Mouse (Mus musculus) kidney, postnatal 36 days (tissue): ENCODE data around the gene Srpk1.

Source experiments
- DNase-seq, 2 experiments: peaks; one replicate each; pipeline ENCODE4 v3.0.0; 2021 to 2022; ENCODE audit warnings: mixed read lengths in 2 of 2

The Srpk1 gene

DNA sequence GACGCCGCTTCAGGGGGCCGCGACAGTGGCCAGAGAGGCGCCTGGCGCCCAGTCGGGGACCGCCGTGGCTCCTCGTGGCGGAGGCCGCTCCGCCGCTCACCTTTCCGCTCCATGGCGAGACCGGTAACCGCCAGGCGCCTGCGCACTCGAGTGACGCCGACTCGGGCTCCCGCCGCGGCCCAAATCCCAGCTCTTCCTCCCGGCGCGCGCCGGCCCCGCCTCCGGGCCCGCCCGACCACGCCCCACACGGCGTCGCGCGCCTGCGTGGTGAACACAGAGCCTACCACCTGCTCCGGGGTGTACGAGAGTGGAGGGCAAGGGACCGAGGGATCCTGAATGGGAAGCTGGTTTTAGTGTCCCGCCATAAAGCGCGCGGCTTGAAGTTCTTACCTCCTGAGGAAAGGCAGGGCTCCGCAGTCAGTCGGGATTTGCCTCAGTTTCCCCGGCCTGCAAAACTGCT, at the start of gene Srpk1:
Srpk1 (minus strand) TSS at position 410 of the 460 bp plus-strand sequence.
- peak; percentile 92 to 97 for DNase-seq

- no peak for DNase-seq
Observed at GRCm38 (mm10) chr17:28659564-28659963, 37.1 kb upstream of the Srpk1 start.

DNA sequence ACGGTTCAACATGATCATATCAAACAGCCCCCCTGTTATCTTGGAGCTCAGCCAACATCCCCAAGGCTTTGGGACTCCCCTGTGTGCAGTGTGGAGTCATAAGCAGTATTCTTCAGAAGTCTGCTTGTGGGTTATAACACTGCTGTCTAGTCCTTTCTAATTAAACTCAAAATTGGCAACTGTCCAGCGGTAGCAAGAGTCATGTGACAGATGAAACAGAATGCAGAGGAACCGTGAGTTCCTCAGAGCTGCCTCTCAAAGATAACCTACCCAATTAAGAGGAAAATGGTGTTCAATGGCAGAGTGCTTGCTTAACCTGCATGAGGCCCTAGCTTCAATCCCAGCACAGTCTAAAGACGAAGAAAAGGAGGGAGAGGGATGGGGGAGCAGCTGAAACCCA, 35.4 kb upstream of the Srpk1 start:
- peak; percentile 15 to 22 for DNase-seq

GRCm38 (mm10) chr17:28650268-28650667, 27.8 kb upstream of the Srpk1 start:
- no peak for DNase-seq

DNA sequence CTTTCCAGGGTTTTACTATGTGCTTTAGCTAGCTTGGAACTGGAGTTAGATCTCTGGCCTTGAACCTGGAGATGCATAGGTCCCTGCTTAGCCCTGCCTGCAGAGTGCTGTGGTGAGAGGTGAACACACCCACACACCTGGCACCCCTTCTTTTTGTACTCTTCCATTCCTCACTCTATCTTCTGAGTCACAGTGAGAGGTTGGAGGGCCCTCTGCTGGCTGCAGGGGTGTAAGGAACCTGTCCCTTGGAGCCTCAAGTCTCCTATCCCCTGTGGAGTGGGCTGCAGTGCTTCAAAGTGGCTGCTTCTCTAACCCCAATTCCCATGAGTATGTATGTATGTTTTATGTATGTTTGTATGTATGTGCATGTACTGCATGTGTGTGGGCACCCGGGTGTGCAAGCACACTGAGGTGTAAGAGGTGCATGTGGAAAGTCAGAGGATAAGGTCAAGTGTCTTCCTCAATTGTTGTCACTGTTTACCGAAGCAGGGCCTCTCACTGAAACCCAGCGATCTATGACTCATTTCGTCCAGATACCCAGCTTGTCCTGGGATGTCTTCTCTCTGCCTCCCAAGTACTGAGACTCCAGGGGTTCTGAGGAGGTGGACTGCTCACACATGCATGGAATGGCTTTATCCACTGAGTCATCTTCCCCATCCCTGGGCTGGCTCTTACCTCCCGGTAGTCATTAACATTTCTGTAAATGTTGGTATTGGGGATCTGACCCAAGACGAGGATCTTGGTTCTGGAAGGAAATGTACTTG, 26.3 kb upstream of the Srpk1 start:
- DNase-seq = peak; percentile 43 to 79

GRCm38 (mm10) chr17:28646221-28646620, 23.7 kb upstream of the Srpk1 start:
- DNase-seq = no peak

- no peak for DNase-seq
Observed at GRCm38 (mm10) chr17:28644112-28644511, 21.6 kb upstream of the Srpk1 start.

- DNase-seq = no peak
Observed at GRCm38 (mm10) chr17:28643697-28644096, 21.2 kb upstream of the Srpk1 start.

- DNase-seq = no peak
Observed at GRCm38 (mm10) chr17:28640113-28640512, 17.6 kb upstream of the Srpk1 start.

DNA sequence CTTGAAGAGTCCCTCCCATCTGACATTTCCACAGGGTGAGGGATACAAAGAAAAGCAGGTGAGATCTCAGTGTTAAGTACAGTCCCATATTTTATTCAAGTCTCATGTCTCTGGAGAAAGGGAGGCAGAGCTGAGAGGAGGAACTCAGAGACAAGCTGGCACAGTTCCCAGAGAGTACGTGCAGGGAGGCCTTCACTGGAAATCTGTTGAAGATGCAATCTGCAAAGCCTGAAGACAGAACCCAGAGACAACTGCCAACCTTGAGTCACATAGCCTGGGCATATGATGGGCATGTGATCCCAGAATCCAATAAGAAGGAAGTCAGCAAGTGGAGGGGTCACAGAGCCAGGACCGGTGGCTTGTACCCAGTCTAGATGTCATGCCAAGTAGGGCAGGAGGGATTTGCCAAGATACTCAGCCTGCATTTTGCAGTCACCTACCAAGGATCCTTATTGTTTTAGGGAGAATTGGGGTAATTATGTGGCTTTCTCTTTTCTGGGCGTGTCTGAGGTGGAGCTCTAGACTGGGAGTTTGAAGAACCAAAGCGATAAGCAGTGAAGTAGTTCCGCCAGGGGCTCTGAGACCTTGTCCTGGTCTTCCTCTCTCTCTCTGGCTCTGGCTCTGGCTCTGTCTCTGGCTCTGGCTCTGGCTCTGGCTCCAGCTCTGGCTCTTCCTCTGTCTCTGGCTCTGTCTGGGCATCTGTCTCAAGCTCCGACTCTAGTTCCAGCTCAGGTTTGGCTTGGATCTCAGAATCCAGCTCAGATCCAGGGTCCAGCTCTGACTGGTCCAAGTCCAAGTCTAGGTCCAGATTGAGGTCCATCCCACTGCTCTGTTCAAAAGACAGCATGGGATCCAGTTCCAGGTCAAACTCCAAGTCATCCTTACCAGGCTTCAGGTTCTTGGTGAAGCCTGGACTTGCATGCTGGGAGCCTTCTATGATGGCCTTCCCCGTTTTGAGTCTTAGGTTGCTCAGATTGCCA, 15.5 kb upstream of the Srpk1 start:
- peak in 1 of 2 experiments; percentile 49 for DNase-seq

DNA sequence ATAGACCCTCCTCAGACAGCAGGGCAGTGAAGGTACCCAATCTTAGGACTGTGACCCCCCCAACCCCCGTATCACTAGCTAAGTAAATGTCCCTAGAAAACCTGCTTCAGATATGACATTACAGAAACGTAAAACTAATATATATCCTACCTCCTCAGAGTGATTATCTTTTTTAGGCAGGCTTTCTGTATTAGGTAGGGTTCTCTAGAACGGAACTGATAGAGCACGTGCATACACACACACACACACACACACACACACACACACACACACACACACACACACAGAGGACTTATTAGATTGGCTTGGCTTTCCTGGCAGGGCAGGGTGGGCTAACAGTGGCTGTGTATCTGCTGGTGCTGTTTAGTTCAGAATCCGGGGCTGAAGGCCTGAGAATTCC, 13.3 kb upstream of the Srpk1 start:
- no peak for DNase-seq

DNA sequence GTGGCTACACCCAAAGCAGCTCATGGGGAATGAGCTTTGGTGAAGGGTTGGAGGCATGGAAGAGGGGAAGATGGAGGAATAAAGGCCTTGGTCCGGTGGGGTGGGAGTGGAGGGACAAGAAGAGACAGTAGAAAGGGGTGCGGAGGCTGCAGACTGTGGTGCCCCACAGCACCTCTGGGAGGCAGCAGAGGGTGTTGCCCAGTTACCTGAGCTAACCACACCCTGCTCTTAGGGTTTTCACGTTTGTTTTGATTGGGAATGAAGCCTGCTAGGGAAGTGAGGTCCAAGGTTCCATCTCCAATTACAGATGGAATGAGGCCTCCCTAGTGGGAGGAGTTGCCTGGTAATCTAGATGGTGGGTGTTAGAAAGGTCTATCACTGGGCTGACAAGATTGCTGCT, 6.6 kb upstream of the Srpk1 start:
- DNase-seq = no peak

DNA sequence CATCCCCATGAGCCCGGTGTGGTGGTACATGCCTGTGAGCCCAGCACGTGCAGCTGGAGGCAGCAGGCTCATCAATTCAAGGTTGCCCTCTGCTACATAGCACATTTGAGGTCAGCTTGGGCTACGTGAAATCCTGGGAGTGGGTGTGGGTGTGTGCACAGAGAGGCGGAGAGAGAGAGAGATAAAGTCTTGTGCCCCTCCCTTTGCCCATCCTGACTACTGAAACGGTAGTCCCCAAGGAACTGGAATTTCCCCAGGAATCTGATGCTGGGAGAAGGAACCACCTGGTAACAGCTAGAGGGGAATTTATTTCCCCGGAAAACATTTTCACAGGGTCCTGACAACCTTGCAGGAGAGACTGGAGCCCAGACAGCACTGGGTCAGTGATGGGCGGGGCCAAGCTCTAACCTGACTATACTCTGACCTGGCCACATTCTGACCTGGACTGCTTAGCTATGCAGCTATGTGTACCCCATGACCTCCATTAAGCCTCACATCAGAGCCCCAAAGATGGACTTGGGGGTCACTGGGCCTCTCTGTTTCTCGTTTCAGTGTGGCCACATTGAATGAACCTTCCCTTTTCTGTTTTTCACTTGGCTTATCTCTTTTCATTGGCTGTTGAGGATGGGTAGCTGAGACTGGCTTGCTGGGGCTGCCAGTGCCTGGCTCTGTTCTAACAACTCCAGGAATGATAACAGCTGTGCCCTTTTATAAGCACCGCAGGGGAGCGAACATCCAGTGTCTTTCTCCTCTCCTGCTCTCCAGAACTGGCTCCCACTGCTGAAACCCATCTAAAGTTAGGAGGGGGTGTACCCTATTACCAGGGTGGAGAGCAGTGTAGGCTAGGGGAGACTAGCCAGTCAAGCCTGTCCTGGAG, 6.0 kb upstream of the Srpk1 start:
- peak; percentile 44 to 55 for DNase-seq

GRCm38 (mm10) chr17:28626937-28627336, 4.4 kb upstream of the Srpk1 start:
- DNase-seq = no peak

- DNase-seq = no peak
Observed at GRCm38 (mm10) chr17:28625327-28625726, 2.8 kb upstream of the Srpk1 start.

DNA sequence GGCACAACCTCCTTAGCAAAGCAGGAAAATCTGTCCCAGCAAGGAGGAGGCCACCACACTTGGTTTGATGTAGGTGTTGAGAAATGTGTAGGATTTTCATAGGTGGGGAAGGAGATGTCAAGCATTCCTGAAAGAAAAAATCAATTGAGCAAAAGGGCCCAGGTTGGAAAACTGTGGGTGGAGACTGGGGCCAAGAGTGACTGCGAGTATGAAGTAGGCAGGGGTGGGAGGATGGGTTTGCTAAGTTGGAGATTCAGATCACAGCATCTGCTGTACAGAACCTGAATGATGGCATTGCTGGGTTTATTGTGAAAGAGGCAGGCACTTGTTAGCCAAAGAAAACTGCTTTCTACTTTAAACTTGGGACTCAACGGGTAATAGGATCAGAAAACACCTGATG, 2.3 kb upstream of the Srpk1 start:
- DNase-seq = no peak

DNA sequence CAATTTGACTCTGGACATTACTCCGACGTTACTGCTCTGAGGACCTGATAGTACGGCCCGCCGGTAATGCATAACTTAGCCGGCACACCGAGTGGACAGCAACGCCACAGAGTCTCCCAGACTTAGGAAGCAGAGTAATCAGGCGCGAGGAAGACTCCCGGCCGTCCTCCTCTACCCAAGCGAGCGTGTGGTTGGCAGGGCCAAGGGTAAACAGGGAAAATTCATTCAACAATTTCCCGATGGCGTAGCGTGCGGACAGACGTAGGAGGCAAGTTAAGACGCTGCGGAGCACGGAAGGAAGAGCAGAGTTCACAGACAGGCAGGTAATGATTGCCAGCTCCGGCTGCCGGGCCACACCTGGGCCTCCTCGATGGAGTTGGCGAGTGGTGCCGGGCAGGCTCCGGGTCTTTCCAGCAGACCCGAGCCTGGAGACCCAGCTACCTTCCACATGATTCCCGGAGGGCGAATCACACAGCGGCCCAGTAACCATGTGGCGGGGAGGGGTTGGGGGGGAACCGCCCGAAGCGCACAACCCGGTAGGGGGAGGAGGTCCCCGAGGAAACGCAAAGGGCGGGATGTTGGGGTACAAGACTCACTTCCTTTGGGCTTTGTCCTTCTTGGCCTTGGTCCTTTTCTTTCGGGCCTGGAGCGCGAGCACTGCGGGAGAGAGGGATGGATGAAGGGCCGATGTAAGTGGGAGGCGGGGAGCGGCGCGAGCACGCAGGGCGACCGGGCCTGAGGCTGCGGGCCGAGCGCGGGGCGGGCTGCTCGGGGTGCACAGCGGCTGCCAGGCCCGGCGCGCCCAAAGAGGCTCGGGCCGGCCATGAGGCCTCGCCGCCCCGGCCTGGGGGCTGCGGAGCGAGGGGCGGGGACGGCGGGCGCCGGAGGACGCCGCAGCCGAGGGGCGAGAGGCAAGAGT, 869 bp downstream of the Srpk1 start:
- DNase-seq = peak; percentile 78 to 79

DNA sequence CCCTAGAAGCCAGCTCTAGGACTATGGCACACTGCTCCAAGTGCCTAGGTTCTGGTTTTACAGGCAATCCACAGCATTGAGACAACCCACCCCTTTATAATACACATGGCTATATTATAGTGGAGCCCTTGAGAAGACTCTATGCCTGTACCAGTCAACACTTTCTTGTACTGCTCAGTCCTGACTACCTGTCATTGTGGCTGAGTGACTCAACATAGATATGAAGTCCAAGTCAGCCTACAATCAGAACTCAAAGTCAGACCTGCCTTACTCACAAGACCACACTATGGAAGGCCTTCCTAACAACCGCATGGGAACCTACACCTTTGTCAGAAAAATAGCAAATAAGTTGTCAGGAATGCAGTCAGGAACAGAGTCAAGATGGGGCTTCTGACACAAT, 3.7 kb downstream of the Srpk1 start:
- DNase-seq = no peak

DNA sequence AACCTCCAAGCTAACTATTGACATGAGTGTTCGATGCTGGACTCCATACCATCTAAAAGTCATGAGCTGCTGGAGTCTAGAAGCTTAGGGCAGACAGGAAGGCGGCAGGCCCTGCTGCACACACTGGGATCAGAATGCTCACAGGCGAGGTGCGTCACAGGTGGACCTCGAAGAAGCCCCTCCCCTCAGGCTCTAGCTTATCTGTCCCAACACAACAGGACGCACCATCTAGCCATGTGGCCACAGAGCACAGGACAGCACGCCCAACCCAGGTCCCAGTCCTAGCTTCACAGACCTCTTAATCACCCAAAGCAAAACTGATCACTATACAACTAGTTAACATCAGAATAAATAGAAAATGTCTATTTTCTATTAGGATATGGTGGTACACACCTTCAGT, 4.4 kb downstream of the Srpk1 start:
- no peak for DNase-seq

GRCm38 (mm10) chr17:28617636-28618035, 4.9 kb downstream of the Srpk1 start:
- DNase-seq = no peak

DNA sequence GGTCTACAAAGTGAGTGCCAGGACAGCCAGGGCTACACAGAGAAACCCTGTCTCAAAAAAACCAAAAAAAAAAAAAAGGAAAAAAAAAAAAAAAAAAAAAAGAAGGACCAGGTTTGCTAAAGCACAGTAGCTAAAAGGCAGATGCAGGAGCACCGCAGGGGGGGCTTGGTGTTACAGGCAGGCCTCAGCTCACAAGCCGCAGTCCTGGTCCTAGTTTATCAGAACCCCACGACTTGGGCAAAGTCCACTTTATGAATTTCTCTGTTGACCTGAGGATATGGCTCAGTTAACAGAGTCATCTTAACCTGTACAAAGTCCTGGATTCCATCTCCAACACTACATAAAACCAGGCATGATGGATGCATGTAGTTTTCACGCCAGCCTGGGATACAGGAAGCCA, 7.2 kb downstream of the Srpk1 start:
- DNase-seq = peak; percentile 35 to 37

GRCm38 (mm10) chr17:28613096-28613495, 9.4 kb downstream of the Srpk1 start:
- no peak for DNase-seq
